Mouse (Mus musculus) bone marrow macrophage, adult 2 months (primary cell): ENCODE data around the gene Dock11. TPM values are rescaled to one million over a fixed set of nuclear protein-coding genes. Genes with fewer than 3 reads are reported as not detected.

Experiments
- H3K27ac ChIP-seq: 2 replicates; pipeline ENCODE4 v1.5.1; 2012; ENCODE audit warnings: low read depth, low read length; ENCODE audit not compliant: insufficient read depth
- H3K4me1 ChIP-seq: 2 replicates; pipeline ENCODE4 v1.6.1; 2012; ENCODE audit warnings: low read length; ENCODE audit not compliant: control insufficient read depth, insufficient read depth
- H3K4me3 ChIP-seq: 2 replicates; pipeline ENCODE4 v1.5.1; 2012; ENCODE audit warnings: mild to moderate bottlenecking, low read length, moderate library complexity; ENCODE audit not compliant: insufficient read depth
- CTCF ChIP-seq: IDR thresholded peaks from 2 replicates; pipeline ENCODE4 v1.5.1; 2012; ENCODE audit warnings: low read depth, mild to moderate bottlenecking, low read length, moderate library complexity
- POLR2A ChIP-seq: IDR thresholded peaks from 2 replicates; pipeline ENCODE4 v1.6.1; 2012; ENCODE audit warnings: mild to moderate bottlenecking, low read depth, low read length, borderline replicate concordance
- polyA plus RNA-seq: library from polyadenylated mRNA; stranded (reverse); fragments of >200 nt; gene quantifications from 2 replicates; pipeline ENCODE4 v1.2.4, GENCODE M21; 2012; ENCODE audit not compliant: missing spikeins, insufficient read depth, insufficient read length

Dock11 gene
- polyA plus RNA-seq, 1 experiment: 56.9 TPM

DNA sequence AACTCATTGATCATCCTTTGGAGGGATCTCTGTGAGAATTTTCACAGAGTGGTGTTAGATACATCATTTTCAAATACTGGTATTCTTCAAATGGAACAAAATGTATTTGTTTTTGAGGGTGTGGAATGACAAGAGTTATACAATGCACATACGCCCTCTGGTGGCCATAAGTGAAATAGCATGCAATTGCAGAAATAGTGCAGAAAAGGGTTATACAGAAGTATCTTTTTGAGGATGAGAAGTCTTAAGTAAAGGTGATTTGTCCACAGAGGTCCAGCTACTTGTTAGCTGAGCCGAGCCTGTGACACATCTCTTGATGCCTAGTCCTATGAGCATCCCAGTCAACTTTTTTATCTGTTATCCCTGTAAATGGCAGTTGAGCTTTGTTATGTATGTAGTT lies 108.4 kb downstream of the Dock11 start:
- Histone ChIP-seq H3K27ac (no peak overlapping the region), H3K4me1 (no peaks in the 10 kb centered on the region), H3K4me3 (no peak overlapping the region)
- TF ChIP-seq POLR2A (no peak), CTCF (no peak)

DNA sequence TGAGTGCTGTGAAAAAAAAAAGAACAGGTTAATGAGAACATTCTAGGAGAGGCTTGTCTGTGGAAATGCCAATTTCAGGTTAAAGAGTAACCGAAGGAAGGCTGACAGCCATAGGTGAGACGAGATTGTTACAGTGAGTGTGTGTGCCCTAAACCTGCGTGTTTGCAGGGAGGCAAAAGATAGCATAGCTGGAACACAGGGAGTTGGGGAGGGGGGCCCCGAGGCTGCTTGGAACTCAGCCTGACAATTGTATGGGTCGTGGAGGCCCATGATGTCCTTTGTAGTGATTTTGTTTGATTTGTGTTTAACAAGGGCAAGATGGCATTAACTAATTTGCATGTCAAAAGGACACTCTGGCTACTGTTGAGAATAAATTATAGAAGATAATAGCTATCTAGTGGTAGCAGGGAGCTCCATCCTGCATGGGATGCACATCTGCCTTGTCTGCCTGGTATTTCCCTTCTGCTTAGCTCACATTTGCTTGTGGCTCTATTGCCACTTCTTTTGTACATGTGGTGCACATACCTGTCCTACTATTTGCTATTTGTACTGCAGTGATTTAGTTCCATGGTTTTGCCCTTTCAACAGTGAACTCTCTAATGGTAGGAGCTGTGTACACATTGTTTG lies 109.3 kb downstream of the Dock11 start:
- TF ChIP-seq CTCF (no peak), POLR2A (no peak)
- Histone ChIP-seq H3K4me1 (no peaks in the 10 kb centered on the region), H3K4me3 (no peak overlapping the region), H3K27ac (no peak overlapping the region)

DNA sequence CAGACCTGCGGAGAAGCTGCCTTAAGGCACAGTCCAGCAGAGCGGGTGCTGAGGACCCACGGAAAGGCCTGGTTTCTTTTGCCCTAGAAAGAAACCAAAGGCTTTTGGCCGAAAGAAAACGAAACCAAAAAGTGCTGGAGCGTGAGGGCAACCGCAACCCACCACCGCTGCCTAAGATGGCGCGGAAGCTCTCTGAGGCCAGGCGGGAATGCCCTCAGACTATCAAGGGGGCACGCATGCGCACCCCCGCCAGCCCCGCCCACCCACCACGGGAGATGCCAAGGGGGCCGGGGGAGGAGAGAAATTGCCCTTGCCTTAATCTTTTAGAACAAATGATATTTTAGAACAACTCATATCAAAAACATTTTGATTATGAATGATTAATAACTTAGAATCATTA lies 137.0 kb downstream of the Dock11 start:
- Histone ChIP-seq H3K4me3 (no peak overlapping the region), H3K4me1 (no peaks in the 10 kb centered on the region), H3K27ac (no peak overlapping the region)
- TF ChIP-seq CTCF (no peak), POLR2A (no peak)

- Histone ChIP-seq H3K4me1 (no peaks in the 10 kb centered on the region), H3K4me3 (no peak overlapping the region)
Measured at GRCm38 (mm10) chrX:36031113-36031512, 142.5 kb downstream of the Dock11 start.

DNA sequence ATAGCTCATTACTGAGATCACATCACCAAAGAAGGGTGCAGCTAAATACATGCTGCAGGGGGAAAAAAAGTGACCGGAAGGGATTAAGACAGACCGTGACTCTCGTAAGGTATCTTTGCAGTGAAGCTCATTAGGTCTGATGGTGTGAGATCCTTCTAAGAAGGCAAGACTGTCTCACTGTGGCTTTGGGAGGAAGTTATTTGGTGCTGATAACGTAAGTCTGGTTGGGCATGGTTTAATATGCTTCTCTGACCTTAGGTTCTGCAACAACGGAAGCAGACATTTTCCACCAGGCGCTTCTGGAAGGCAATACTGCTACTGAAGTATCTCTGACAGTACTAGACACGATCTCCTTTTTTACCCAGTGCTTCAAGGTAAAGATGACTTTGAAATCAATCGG lies 145.4 kb downstream of the Dock11 start:
- no peak overlapping the region for H3K4me3 ChIP-seq
- H3K4me1 ChIP-seq: no peaks in the 10 kb centered on the region
- H3K27ac ChIP-seq: no peak overlapping the region
- TF ChIP-seq POLR2A: no peak
- TF ChIP-seq CTCF: no peak

More at GRCm38 (mm10) chrX:36031113-36031512, 142.5 kb downstream of the Dock11 start:
- no peak for TF ChIP-seq POLR2A
- no peak for TF ChIP-seq CTCF
- H3K27ac ChIP-seq: no peak overlapping the region

DNA sequence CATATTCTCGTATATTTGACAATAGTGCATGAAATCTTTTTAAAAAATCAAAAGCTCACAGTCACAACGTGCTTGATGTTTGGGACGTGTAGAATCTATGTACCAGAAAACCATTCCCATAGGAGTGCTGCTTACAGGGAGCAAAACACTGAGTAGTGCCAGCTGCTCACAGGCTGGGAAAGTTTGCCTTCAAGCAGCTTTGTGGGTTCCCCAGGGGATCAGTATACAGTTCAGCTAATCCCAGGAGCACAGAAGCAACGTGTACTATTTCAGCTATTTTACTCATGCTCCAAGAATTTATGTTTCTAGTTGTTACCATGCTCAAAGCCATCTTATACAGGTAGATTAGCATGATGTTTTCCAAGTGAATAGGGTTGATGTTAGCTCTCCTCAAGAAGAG lies 157.1 kb downstream of the Dock11 start:
- TF ChIP-seq CTCF (no peak), POLR2A (no peak)
- Histone ChIP-seq H3K4me1 (peaks cover 3% of the 10 kb centered on the region), H3K27ac (no peak overlapping the region), H3K4me3 (no peak overlapping the region)

GRCm38 (mm10) chrX:36047451-36047850 lies 158.8 kb downstream of the Dock11 start:
- peaks cover 10% of the 10 kb centered on the region for H3K4me1 ChIP-seq
- TF ChIP-seq CTCF (no peak), POLR2A (no peak)
- no peak overlapping the region for H3K27ac ChIP-seq
- no peak overlapping the region for H3K4me3 ChIP-seq

DNA sequence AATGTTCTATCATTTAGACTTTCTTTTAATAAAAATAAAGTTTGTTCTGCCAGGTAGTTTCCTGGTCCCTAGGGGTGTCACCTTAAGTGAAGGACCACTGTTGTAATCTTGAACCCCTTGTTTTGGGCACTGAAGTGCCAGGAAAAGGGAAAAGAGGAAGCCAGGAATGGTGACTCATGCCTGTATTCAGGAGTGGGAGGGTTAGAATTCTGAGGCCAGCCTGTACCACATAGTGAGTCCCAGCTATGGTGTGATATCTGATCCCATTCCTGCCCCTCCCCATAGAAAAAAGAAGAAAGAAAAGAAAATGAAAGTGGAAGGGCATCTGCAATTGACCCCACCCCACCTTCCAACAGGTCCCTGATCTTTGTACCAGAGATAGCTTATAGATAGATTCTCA lies 161.7 kb downstream of the Dock11 start:
- no peak overlapping the region for H3K4me3 ChIP-seq
- no peak overlapping the region; the same call in 1 of the 2 replicates for H3K27ac ChIP-seq
- TF ChIP-seq POLR2A (no peak), CTCF (no peak)
- peaks cover 10% of the 10 kb centered on the region for H3K4me1 ChIP-seq

GRCm38 (mm10) chrX:36073997-36074396 lies 185.4 kb downstream of the Dock11 start:
- no peak for TF ChIP-seq CTCF
- TF ChIP-seq POLR2A: no peak

GRCm38 (mm10) chrX:36077164-36077563 lies 188.5 kb downstream of the Dock11 start:
- no peak overlapping the region for H3K4me3 ChIP-seq
- TF ChIP-seq CTCF (no peak), POLR2A (no peak)
- peaks cover 3% of the 10 kb centered on the region for H3K4me1 ChIP-seq
- H3K27ac ChIP-seq: no peak overlapping the region

More at GRCm38 (mm10) chrX:36073997-36074396, 185.4 kb downstream of the Dock11 start:
- Histone ChIP-seq H3K27ac (no peak overlapping the region), H3K4me1 (no peaks in the 10 kb centered on the region), H3K4me3 (no peak overlapping the region)
